Mouse (Mus musculus) megakaryocyte, embryonic 14.5 days (primary cell): ENCODE measurements around the gene Galnt10.

Source experiments
- FLI1 ChIP-seq: IDR thresholded peaks from 2 replicates; pipeline ENCODE4 v1.6.1; 2012; ENCODE audit warnings: low read length, inconsistent platforms, mixed read lengths
- GATA1 ChIP-seq: IDR thresholded peaks from 3 replicates; pipeline ENCODE4 v1.6.1; 2012; ENCODE audit warnings: mixed read lengths, low read length, inconsistent platforms, borderline replicate concordance

DNA sequence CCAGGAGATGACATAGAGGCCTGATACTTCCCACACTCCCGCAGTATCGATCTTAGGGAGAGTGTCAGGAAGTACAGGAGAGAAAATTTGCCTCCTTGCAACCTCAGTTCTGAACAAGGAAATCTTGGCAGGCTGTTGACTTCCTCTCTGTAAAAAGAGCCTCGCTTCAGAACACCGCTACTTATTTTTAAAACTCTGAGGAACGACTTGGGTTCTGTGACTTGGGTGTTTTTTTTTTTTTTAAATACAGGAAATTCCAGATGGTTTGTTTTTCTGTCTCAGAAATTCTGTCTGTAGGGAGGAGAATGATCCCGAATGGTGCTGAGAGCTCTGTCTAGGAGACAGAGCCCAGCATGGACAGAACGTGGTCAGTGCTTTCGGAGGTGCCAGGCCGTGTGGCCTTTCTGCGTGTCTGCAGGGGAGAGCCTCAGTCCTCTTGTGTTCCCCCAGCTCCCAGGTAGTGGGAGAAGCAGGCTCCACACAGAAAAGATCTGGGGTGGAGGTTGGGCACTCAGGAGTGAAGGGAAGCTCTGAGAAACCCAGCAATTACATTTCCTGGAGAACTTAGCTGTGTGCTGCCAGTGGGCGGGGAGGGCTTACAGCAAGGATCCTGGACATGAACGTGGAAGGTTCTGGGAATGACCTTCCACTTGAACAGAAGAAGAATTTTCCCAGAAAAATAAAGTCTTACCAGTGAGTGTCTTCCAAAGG is 28.9 kb downstream of the Galnt10 start:
- TF ChIP-seq GATA1 (no peak), FLI1 (no peak)
